Mouse (Mus musculus): Measurements from ENCODE around the gene Inhbb. TPM values are rescaled to one million over a fixed set of nuclear protein-coding genes. Genes with fewer than 3 reads are reported as not detected.

Gene Inhbb
- polyA plus RNA-seq, 1 experiment from 2014 or later, result 0.15 TPM

GRCm38 (mm10) chr1:119422460-119423015 is 490 bp upstream of the Inhbb start:
- Histone ChIP-seq H3K4me3 (ENCODE audit: low read depth, low read length) (peak overlapping the region; percentile 52), H3K27me3 (ENCODE audit: control insufficient read depth, insufficient read depth, low read length) (peaks cover 58% of the 10 kb centered on the region), H3K4me1 (ENCODE audit: control insufficient read depth, insufficient read depth, low read length) (peaks cover 20% of the 10 kb centered on the region), H3K4me2 (ENCODE audit: low read depth, severe bottlenecking) (peak overlapping the region; percentile 98), H3K27ac (replicated peaks; ENCODE audit: low read depth, low read length) (no peak overlapping the region), H3K9me3 (ENCODE audit: control insufficient read depth, low read length) (no peaks in the 10 kb centered on the region), H3K36me3 (ENCODE audit: control insufficient read depth, insufficient read depth, low read length) (no peaks in the 10 kb centered on the region), H3K9ac (ENCODE audit: low read length) (no peak overlapping the region)
- DNase-seq (ENCODE audit: low spot score) (peak; percentile 42), ATAC-seq (ENCODE audit: insufficient number of reproducible peaks, low FRiP score, low TSS enrichment, low read depth) (no peak)
- 4% methylated on average over 31 of the region's 32 CpGs for whole genome bisulfite sequencing

DNA sequence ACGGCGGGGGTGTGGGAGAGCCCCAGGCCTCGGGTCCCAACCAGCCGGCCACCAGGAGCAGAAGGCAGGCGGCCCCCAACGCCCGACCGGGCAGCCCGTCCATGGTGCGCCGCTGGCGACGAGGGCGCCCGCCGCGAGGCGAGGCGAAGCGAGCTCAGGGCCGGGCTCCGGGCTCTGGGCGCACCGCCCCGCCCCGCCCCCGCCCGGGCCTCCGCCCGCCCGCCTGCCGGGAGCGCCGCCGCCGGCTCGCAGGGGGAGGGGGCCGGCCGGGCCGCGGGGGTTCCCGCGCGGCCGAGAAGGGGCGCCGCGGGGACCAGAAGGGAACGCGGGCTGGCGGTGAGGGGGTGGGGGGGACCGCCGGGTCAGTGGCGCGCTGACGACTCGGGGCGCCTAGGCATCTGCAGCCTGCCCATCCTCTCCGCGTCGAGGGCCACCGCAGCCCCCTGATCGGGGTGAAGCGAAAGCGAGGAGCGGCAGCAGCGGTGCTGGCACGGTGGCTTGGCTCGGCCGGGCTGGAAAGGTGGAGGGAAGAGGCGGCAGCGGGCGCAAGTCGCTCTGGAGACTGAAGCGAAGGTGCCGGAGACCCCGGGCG is 968 bp downstream of the Inhbb start:
- under 1% methylated on average over 44 of the region's 78 CpGs for WGBS
- Histone ChIP-seq H3K4me3 (ENCODE audit: low read depth, low read length) (peak overlapping the region; percentile 52), H3K9ac (ENCODE audit: low read length) (peak overlapping the region; percentile 52), H3K36me3 (ENCODE audit: control insufficient read depth, insufficient read depth, low read length) (no peaks in the 10 kb centered on the region), H3K27me3 (ENCODE audit: control insufficient read depth, insufficient read depth, low read length) (peaks cover 65% of the 10 kb centered on the region), H3K27ac (replicated peaks; ENCODE audit: low read depth, low read length) (no peak overlapping the region), H3K9me3 (ENCODE audit: control insufficient read depth, low read length) (no peaks in the 10 kb centered on the region), H3K4me1 (ENCODE audit: control insufficient read depth, insufficient read depth, low read length) (peaks cover 20% of the 10 kb centered on the region), H3K4me2 (ENCODE audit: low read depth, severe bottlenecking) (peak overlapping the region; percentile 98)
- ATAC-seq (ENCODE audit: insufficient number of reproducible peaks, low FRiP score, low TSS enrichment, low read depth) (peak; percentile 27; the same call in 1 of the 2 replicates), DNase-seq (ENCODE audit: low spot score) (peak; percentile 62)

- no peak overlapping the region for H3K27ac ChIP-seq (replicated peaks; ENCODE audit: low read depth, low read length)
- no peaks in the 10 kb centered on the region for H3K36me3 ChIP-seq (ENCODE audit: control insufficient read depth, insufficient read depth, low read length)
- 2% methylated on average over 60 of the region's 76 CpGs for WGBS
- DNase-seq (ENCODE audit: low spot score) (peak; percentile 31), ATAC-seq (ENCODE audit: insufficient number of reproducible peaks, low FRiP score, low TSS enrichment, low read depth) (no peak)
- H3K27me3 ChIP-seq (ENCODE audit: control insufficient read depth, insufficient read depth, low read length), result peaks cover 65% of the 10 kb centered on the region
- H3K4me2 ChIP-seq (ENCODE audit: low read depth, severe bottlenecking), result peak overlapping the region; percentile 98
- no peaks in the 10 kb centered on the region for H3K9me3 ChIP-seq (ENCODE audit: control insufficient read depth, low read length)
- H3K9ac ChIP-seq (ENCODE audit: low read length), result peak overlapping the region; percentile 52; the same call in 1 of the 2 replicates
- H3K4me3 ChIP-seq (ENCODE audit: low read depth, low read length), result peak overlapping the region; percentile 52; the same call in 1 of the 2 replicates
- H3K4me1 ChIP-seq (ENCODE audit: control insufficient read depth, insufficient read depth, low read length), result peaks cover 20% of the 10 kb centered on the region
These were observed 1.7 kb downstream of the Inhbb start for GRCm38 (mm10) chr1:119420189-119420983.

DNA sequence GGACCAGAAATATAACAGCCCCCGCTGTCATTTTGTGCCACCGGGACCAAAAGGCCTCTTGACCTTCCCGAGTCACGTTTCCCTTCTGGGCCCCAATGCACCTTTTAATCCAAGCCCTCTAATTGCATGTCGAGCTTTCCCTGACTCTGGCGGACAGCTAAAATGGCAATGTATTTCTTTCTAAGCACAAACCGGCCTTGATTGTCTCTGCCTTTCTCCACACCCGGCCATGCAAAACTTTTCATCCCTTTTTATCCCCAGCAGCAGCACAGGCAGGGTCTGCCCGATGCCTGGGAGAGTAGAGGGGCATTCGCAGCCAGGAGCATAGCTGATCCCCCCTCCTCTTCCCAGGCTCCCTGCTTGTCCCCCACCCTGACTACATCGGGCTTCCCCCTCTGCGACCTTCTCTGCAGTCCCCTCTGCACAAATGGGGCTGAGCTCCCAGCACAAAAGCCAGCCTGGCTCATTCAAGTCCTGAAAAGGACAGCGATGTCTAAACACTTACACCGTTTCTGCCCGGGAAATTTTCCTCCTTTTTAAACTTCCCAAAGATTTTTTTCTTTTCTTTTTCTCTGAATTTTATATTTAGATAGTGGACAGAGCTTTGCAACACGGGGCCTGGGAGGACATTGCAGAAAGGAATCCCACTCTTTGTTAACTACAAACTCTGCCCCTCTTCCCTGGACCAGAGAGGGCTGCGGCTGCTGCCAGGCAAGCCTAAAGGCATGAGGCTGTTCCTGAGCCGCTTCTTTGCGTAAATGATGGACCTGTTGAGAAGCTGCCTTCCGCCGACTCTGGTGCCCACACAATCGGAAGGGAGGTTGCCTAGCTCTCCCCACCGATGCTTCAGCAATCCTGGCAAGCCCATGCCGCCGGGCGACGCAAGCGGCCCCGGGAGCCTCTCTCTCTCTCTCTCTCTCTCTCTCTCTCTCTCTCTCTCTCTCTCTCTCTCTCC is 2.6 kb downstream of the Inhbb start:
- ATAC-seq (ENCODE audit: insufficient number of reproducible peaks, low FRiP score, low TSS enrichment, low read depth) (no peak), DNase-seq (ENCODE audit: low spot score) (peak; percentile 45)
- Histone ChIP-seq H3K36me3 (ENCODE audit: control insufficient read depth, insufficient read depth, low read length) (no peaks in the 10 kb centered on the region), H3K27me3 (ENCODE audit: control insufficient read depth, insufficient read depth, low read length) (peaks cover 64% of the 10 kb centered on the region), H3K4me2 (ENCODE audit: low read depth, severe bottlenecking) (no peak overlapping the region), H3K4me3 (ENCODE audit: low read depth, low read length) (no peak overlapping the region), H3K9ac (ENCODE audit: low read length) (no peak overlapping the region), H3K27ac (replicated peaks; ENCODE audit: low read depth, low read length) (no peak overlapping the region), H3K4me1 (ENCODE audit: control insufficient read depth, insufficient read depth, low read length) (peaks cover 20% of the 10 kb centered on the region), H3K9me3 (ENCODE audit: control insufficient read depth, low read length) (no peaks in the 10 kb centered on the region)
- 3% methylated on average over 29 of the region's 29 CpGs for WGBS

DNA sequence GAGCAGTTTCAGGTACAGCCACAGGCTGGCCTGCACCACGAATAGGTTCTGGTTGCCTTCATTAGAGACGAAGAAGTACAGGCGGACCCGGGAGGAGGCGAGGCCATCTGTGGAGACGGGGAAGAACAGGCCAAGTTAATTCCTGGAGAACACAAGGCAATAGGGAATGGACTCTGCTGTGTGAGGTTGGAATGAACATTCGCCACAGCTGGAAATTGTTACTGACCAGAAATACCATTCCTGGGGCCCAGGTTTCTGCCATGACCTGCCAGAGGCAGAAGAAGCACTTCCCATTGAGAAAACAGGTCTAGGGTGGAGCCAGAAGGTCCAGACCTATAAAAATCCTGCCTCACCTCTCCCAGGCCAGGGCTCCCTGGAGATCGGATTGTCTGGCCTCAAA is 4.1 kb downstream of the Inhbb start:
- Histone ChIP-seq H3K4me1 (ENCODE audit: control insufficient read depth, insufficient read depth, low read length) (peaks cover 20% of the 10 kb centered on the region), H3K36me3 (ENCODE audit: control insufficient read depth, insufficient read depth, low read length) (no peaks in the 10 kb centered on the region), H3K27ac (replicated peaks; ENCODE audit: low read depth, low read length) (no peak overlapping the region), H3K27me3 (ENCODE audit: control insufficient read depth, insufficient read depth, low read length) (peaks cover 50% of the 10 kb centered on the region), H3K9ac (ENCODE audit: low read length) (no peak overlapping the region), H3K4me2 (ENCODE audit: low read depth, severe bottlenecking) (peak overlapping the region; percentile 15; the same call in 1 of the 2 replicates), H3K4me3 (ENCODE audit: low read depth, low read length) (no peak overlapping the region), H3K9me3 (ENCODE audit: control insufficient read depth, low read length) (no peaks in the 10 kb centered on the region)
- ATAC-seq (ENCODE audit: insufficient number of reproducible peaks, low FRiP score, low TSS enrichment, low read depth) (no peak), DNase-seq (ENCODE audit: low spot score) (peak; percentile 52)
- WGBS, result 28% methylated on average over 8 of the region's 8 CpGs

DNA sequence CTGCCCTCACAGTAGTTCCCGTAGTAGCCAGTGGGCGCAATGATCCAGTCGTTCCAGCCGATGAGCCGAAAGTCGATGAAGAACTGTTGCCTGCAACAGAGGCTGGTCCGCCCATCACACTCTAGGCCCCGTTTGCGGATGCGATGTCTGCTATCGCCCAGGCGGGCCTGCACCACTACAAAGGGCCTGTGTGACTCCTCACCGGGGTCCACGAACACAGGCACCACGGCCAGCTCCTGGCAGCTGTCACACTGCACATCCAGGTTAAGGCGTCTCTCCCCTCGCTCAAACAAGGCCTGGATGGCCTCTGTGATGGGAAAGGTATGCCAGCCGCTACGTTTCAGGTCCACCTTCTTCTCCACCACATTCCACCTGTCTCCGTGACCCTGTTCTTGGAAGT is 4.5 kb downstream of the Inhbb start:
- H3K9me3 ChIP-seq (ENCODE audit: control insufficient read depth, low read length), result no peaks in the 10 kb centered on the region
- peak overlapping the region; percentile 15; the same call in 1 of the 2 replicates for H3K4me2 ChIP-seq (ENCODE audit: low read depth, severe bottlenecking)
- 68% methylated on average over 20 of the region's 20 CpGs for WGBS
- no peaks in the 10 kb centered on the region for H3K36me3 ChIP-seq (ENCODE audit: control insufficient read depth, insufficient read depth, low read length)
- no peak overlapping the region for H3K9ac ChIP-seq (ENCODE audit: low read length)
- no peak overlapping the region for H3K27ac ChIP-seq (replicated peaks; ENCODE audit: low read depth, low read length)
- DNase-seq (ENCODE audit: low spot score) (no peak), ATAC-seq (ENCODE audit: insufficient number of reproducible peaks, low FRiP score, low TSS enrichment, low read depth) (no peak)
- peaks cover 45% of the 10 kb centered on the region for H3K27me3 ChIP-seq (ENCODE audit: control insufficient read depth, insufficient read depth, low read length)
- no peak overlapping the region for H3K4me3 ChIP-seq (ENCODE audit: low read depth, low read length)
- H3K4me1 ChIP-seq (ENCODE audit: control insufficient read depth, insufficient read depth, low read length), result peaks cover 19% of the 10 kb centered on the region

DNA sequence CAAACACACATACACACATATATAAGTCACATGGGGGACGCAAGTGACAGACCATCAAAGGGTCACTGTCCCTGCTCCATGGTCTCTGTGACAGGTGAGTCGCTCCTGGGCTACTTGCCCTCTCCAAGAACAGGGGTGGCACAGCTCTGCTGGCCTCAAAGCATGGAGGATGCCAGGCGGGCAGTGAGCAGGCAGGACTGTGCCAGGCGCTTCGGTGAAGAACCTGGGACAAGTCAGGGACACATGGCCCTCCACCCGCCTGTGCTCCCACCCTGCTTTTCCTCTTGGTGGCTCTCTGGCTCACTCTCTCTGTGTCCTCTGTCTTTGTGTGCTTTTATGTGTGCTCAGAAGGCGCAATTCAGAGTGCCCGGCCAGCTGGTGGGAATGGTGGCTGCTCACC is 5.4 kb downstream of the Inhbb start:
- DNase-seq (ENCODE audit: low spot score) (no peak), ATAC-seq (ENCODE audit: insufficient number of reproducible peaks, low FRiP score, low TSS enrichment, low read depth) (no peak)
- Histone ChIP-seq H3K9me3 (ENCODE audit: control insufficient read depth, low read length) (no peaks in the 10 kb centered on the region), H3K4me2 (ENCODE audit: low read depth, severe bottlenecking) (no peak overlapping the region), H3K4me1 (ENCODE audit: control insufficient read depth, insufficient read depth, low read length) (peaks cover 12% of the 10 kb centered on the region), H3K9ac (ENCODE audit: low read length) (no peak overlapping the region), H3K4me3 (ENCODE audit: low read depth, low read length) (no peak overlapping the region), H3K36me3 (ENCODE audit: control insufficient read depth, insufficient read depth, low read length) (no peaks in the 10 kb centered on the region), H3K27ac (replicated peaks; ENCODE audit: low read depth, low read length) (no peak overlapping the region), H3K27me3 (ENCODE audit: control insufficient read depth, insufficient read depth, low read length) (peaks cover 36% of the 10 kb centered on the region)
- 80% methylated on average over 8 of the region's 8 CpGs for WGBS

GRCm38 (mm10) chr1:119416177-119416576 is 5.9 kb downstream of the Inhbb start:
- Histone ChIP-seq H3K27me3 (ENCODE audit: control insufficient read depth, insufficient read depth, low read length) (peaks cover 32% of the 10 kb centered on the region), H3K4me1 (ENCODE audit: control insufficient read depth, insufficient read depth, low read length) (peaks cover 8% of the 10 kb centered on the region; the same call in 1 of the 2 replicates), H3K36me3 (ENCODE audit: control insufficient read depth, insufficient read depth, low read length) (no peaks in the 10 kb centered on the region), H3K4me2 (ENCODE audit: low read depth, severe bottlenecking) (no peak overlapping the region), H3K4me3 (ENCODE audit: low read depth, low read length) (no peak overlapping the region), H3K9ac (ENCODE audit: low read length) (no peak overlapping the region), H3K27ac (replicated peaks; ENCODE audit: low read depth, low read length) (no peak overlapping the region), H3K9me3 (ENCODE audit: control insufficient read depth, low read length) (no peaks in the 10 kb centered on the region)
- WGBS, result 76% methylated on average over 7 of the region's 7 CpGs
- ATAC-seq (ENCODE audit: insufficient number of reproducible peaks, low FRiP score, low TSS enrichment, low read depth), result no peak
- no peak for DNase-seq (ENCODE audit: low spot score)
